Mouse (Mus musculus) thymus, adult 2 months (tissue): ENCODE data around the gene Arhgef7. TPM values are rescaled to one million over a fixed set of nuclear protein-coding genes. Genes with fewer than 3 reads are reported as not detected.

Experiments
- DNase-seq: peaks from one replicate; pipeline ENCODE4 v3.0.0; 2021
- H3K27ac ChIP-seq: fragments of 200-500 bp; 2 replicates; pipeline ENCODE4 v1.5.1; 2012; ENCODE audit warnings: low read length, control low read depth; ENCODE audit not compliant: control insufficient read depth, insufficient read depth
- H3K27me3 ChIP-seq: fragments of 200-500 bp; 2 replicates; pipeline ENCODE4 v1.6.1; 2012; ENCODE audit warnings: mild to moderate bottlenecking, low read length, moderate library complexity, mixed read lengths; ENCODE audit not compliant: control insufficient read depth, insufficient read depth
- H3K36me3 ChIP-seq: fragments of 200-500 bp; 2 replicates; pipeline ENCODE4 v1.6.1; 2012; ENCODE audit warnings: mild to moderate bottlenecking, low read length, moderate library complexity; ENCODE audit not compliant: control insufficient read depth, insufficient read depth
- H3K4me1 ChIP-seq: fragments of 200-500 bp; replicated peaks from 2 replicates; pipeline ENCODE4 v1.6.1; 2012; ENCODE audit warnings: low read length; ENCODE audit not compliant: control insufficient read depth, insufficient read depth
- H3K4me3 ChIP-seq: fragments of 200-500 bp; 2 replicates; pipeline ENCODE4 v1.5.1; 2012; ENCODE audit warnings: mild to moderate bottlenecking, low read length, control low read depth, moderate library complexity; ENCODE audit not compliant: control insufficient read depth, insufficient read depth
- CTCF ChIP-seq: fragments of 200-500 bp; IDR thresholded peaks from 2 replicates; pipeline ENCODE4 v1.5.1; 2012; ENCODE audit warnings: mild to moderate bottlenecking, control low read depth, low read length, moderate library complexity, borderline replicate concordance; ENCODE audit not compliant: control insufficient read depth, poor library complexity, insufficient read depth; ENCODE audit errors: extremely low read depth
- POLR2A ChIP-seq: fragments of 200-500 bp; IDR thresholded peaks from 2 replicates; pipeline ENCODE4 v1.6.1; 2012; ENCODE audit warnings: mild to moderate bottlenecking, low read length, control low read depth, moderate library complexity; ENCODE audit not compliant: control insufficient read depth, poor library complexity, insufficient read depth; ENCODE audit errors: extremely low read depth
- WGBS: fragments of 180-500 bp; shearing (Covaris S2); methylation state at CpG from one replicate; pipeline ENCODE4 v1.1.7; 2018; 5-methylcytosine and 5-hydroxymethylcytosine counted together
- polyA plus RNA-seq: library from polyadenylated mRNA; depleted of rRNA; stranded (reverse); fragments of >200 nt; gene quantifications from 2 replicates; pipeline ENCODE4 v1.2.3, GENCODE M21; 2012

Arhgef7 gene
- polyA plus RNA-seq, 1 experiment: 36.1 TPM

DNA sequence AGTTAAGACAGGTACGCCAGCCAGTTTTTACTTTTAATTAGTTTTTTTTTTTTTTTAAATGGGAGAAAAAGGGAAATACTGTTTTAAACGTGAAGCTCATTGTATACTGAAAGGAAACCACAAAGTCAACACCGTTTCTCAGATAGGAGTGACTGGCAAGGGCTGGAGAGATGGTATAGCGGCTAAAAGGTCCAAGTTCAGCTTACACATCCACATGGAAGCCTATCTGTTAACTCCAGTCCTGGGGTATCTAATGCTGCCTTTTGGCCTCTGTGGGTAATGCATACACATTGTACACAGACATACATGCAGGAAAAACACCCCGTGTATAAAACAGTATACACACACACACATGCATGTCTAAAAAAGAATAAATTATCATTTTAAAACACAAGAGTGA, 104.4 kb downstream of the Arhgef7 start:
- Histone ChIP-seq H3K27ac (no peak overlapping the region), H3K36me3 (peaks cover 5% of the 10 kb centered on the region), H3K27me3 (no peaks in the 10 kb centered on the region), H3K4me1 (no peaks in the 10 kb centered on the region), H3K4me3 (no peak overlapping the region)
- TF ChIP-seq CTCF: no peak
- TF ChIP-seq POLR2A: no peak
- DNase-seq: no peak
- WGBS: 63% methylated on average over 5 of the region's 5 CpGs

GRCm38 (mm10) chr8:11833157-11833556, 105.6 kb downstream of the Arhgef7 start:
- 99% methylated on average over 4 of the region's 4 CpGs for WGBS
- DNase-seq: no peak
- Histone ChIP-seq H3K4me1 (no peaks in the 10 kb centered on the region), H3K27me3 (no peaks in the 10 kb centered on the region), H3K27ac (no peak overlapping the region), H3K36me3 (peaks cover 5% of the 10 kb centered on the region), H3K4me3 (no peak overlapping the region)
- TF ChIP-seq CTCF: no peak
- TF ChIP-seq POLR2A: no peak

DNA sequence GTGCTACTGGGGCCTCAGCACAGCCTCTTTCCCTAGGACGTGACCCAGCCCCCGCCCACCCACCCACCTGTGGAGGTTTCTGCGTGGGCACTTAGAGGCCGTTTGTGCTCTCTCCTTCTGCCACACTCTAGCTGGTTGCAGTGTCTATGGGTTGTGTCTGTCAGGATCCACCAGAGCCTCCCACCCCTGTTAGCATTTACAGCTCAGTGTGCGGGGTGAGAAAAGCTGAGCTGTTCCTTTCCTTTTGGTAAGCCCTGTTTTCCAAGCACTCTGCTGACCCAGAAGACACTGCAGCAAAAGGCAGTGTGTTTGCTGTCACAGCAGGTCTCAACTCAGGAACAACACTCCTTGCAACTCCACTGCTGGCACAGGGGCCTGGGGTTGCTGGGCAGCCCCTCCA, 106.7 kb downstream of the Arhgef7 start:
- Histone ChIP-seq H3K27me3 (no peaks in the 10 kb centered on the region), H3K4me1 (no peaks in the 10 kb centered on the region), H3K36me3 (peaks cover 5% of the 10 kb centered on the region), H3K27ac (no peak overlapping the region), H3K4me3 (no peak overlapping the region)
- TF ChIP-seq CTCF: no peak
- TF ChIP-seq POLR2A: no peak
- DNase-seq: no peak
- WGBS: 93% methylated on average over 5 of the region's 5 CpGs

GRCm38 (mm10) chr8:11834691-11835090, 107.2 kb downstream of the Arhgef7 start:
- WGBS: 95% methylated on average over 16 of the region's 16 CpGs
- Histone ChIP-seq H3K27me3 (no peaks in the 10 kb centered on the region), H3K4me1 (no peaks in the 10 kb centered on the region), H3K36me3 (peaks cover 5% of the 10 kb centered on the region), H3K27ac (no peak overlapping the region), H3K4me3 (no peak overlapping the region)
- TF ChIP-seq CTCF (no peak), POLR2A (no peak)
- DNase-seq: no peak

GRCm38 (mm10) chr8:11840174-11840573, 112.7 kb downstream of the Arhgef7 start, which contains the start of gene Tex29:
Gene Tex29 (plus strand): TSS chr8:11840474.
- H3K27ac ChIP-seq: no peak within 1 kb of the TSS
- 95% methylated on average over 5 of the region's 5 CpGs for whole genome bisulfite sequencing

DNA sequence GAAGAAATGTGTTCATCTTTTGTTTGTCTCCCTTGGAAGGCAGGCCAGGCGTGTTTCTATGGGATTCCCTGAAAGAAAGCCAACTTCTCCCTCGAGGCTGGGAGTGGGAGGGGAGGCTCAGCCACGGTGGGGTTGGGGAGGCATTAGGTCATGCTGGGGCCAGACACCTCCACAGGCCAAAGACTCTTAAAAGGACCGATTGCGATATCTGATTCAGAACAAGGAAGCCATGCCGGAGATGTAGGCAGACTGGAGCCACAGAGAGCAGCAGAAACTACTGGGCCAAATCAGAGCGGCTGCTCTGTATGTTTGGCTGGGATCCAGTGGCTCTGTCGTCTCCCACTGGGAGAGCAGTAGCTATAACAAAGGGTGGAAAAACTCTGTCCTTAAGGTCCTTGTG, 114.0 kb downstream of the Arhgef7 start:
- Histone ChIP-seq H3K36me3 (no peaks in the 10 kb centered on the region), H3K27ac (no peak overlapping the region), H3K4me3 (no peak overlapping the region), H3K27me3 (no peaks in the 10 kb centered on the region), H3K4me1 (no peaks in the 10 kb centered on the region)
- 66% methylated on average over 8 of the region's 8 CpGs for WGBS
- TF ChIP-seq POLR2A: no peak
- no peak for TF ChIP-seq CTCF
- DNase-seq: no peak

More at GRCm38 (mm10) chr8:11840174-11840573, 112.7 kb downstream of the Arhgef7 start, which contains the start of gene Tex29:
- Histone ChIP-seq H3K4me3 (no peak within 1 kb of the TSS), H3K4me1 (no peaks in the 10 kb centered on the region), H3K36me3 (no peaks in the 10 kb centered on the region), H3K27me3 (no peaks in the 10 kb centered on the region)
- DNase-seq: no peak
- TF ChIP-seq POLR2A: no peak
- no peak for TF ChIP-seq CTCF

GRCm38 (mm10) chr8:11842757-11843156, 115.2 kb downstream of the Arhgef7 start:
- Histone ChIP-seq H3K27me3 (no peaks in the 10 kb centered on the region), H3K4me1 (no peaks in the 10 kb centered on the region), H3K4me3 (no peak overlapping the region), H3K27ac (no peak overlapping the region), H3K36me3 (no peaks in the 10 kb centered on the region)
- no peak for DNase-seq
- WGBS: 90% methylated on average over 8 of the region's 8 CpGs
- TF ChIP-seq POLR2A: no peak
- no peak for TF ChIP-seq CTCF
